Mouse (Mus musculus): ENCODE data around the gene Dock3. TPM values are rescaled to one million over a fixed set of nuclear protein-coding genes. Genes with fewer than 3 reads are reported as not detected.
A peak's percentile ranks its signal among the peaks of the same experiment; 100 is the strongest.

The Dock3 gene
- polyA plus RNA-seq, 1 experiment from 2014 or later, result 0.19 TPM

DNA sequence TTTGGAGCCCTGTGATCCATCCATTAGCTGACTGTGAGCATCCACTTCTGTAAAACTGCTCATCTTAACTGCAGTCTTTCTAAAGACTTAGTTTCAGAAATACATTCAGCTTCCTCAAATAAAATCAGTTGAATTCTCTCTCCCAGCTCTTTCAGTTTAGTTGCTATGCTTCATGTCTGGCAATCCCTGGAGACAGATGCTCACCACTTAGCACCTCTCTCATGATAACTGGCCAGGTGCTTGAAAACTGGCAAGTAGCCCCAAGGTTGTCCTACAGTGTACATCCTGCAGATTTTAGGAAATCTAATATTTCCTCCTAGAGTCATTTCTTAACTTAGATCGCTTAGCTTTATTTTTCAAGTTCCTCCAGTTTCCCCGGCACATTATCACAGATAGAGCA, 193.8 kb downstream of the Dock3 start:
- no peak for DNase-seq (ENCODE audit: low read depth, low spot score)
- in situ Hi-C loops (cut with MboI; ENCODE audit: low pct_unique_long_range_greater_than_20kb), result no loop called here
- ATAC-seq, result no peak
- H3K27me3 ChIP-seq, result peaks cover 23% of the 10 kb centered on the region
- ChIA-PET CTCF (no interaction called here), POLR2A (no interaction called here)
- no peak for TF ChIP-seq CTCF (IDR thresholded peaks at IDR 0.05)

DNA sequence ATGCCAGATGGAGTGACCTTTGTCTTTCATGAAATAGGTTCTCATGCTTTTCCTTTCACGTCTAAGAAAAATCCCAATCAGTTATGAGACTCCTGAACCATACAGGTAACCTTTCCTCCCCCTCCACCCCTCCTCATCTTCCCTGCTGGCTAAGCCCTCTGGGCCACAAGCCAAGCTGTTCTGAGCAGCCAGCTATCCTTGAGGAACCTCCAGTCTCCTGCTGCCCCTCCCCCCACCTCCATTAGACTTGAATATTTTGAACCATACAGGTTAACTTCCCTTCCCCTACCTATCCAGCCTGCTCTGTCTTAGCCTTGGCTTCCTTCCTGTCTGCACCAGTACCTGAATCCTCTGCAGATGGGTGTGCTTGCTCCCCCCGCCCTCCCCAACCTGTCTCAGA, 204.1 kb downstream of the Dock3 start:
- no peak for DNase-seq (ENCODE audit: low read depth, low spot score)
- H3K27me3 ChIP-seq, result peaks cover 66% of the 10 kb centered on the region
- no peak for TF ChIP-seq CTCF (IDR thresholded peaks at IDR 0.05)
- ChIA-PET POLR2A (no interaction called here), CTCF (no interaction called here)
- in situ Hi-C loops (cut with MboI; ENCODE audit: low pct_unique_long_range_greater_than_20kb), result no loop called here
- ATAC-seq, result no peak

DNA sequence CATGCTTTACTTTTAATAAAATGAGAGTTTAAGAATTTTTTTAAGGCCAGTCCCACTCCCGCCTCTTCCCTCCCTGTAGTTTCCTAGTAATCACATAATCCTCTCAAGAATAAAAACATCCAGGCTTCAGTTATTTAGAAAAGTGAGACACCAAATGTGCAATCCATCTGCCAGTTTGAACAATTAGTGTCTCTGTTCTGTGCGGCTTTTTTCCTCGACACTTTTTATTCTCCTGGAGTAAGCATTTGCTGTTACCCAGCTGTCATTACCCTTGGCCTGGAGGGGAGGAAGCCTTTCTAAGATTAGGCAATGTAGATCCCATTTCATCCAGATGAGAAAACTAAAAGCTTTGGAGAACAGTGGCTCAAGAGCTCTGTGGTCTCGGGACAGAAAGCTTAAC, 221.9 kb downstream of the Dock3 start:
- DNase-seq (ENCODE audit: low read depth, low spot score) (no peak), ATAC-seq (no peak)
- POLR2A ChIA-PET, result no interaction called here
- CTCF ChIA-PET, result no interaction called here
- TF ChIP-seq CTCF (IDR thresholded peaks at IDR 0.05), result no peak
- in situ Hi-C loops (cut with MboI; ENCODE audit: low pct_unique_long_range_greater_than_20kb), result no loop called here
- H3K27me3 ChIP-seq, result peaks cover 31% of the 10 kb centered on the region

DNA sequence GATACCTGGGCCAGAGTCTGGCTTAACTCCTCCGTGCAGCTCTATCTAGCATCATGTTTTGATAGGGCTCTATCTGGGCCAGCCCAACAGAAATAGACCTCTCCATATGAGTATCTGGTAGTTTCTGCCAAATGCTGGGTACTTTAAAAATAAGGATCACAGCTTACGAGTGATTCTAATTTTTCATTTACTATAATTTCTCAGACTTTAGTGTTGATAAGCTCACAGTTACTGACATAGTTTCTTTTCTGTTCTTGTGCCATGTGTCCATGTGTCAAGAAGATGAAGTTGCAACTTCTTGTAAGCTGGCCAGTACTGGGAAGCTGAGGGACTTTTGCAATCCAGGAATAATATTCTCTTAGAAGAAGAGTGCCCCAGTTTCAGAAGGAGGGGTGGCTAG, 228.5 kb downstream of the Dock3 start:
- POLR2A ChIA-PET, result no interaction called here
- DNase-seq (ENCODE audit: low read depth, low spot score), result no peak
- CTCF ChIA-PET, result no interaction called here
- TF ChIP-seq CTCF (IDR thresholded peaks at IDR 0.05), result no peak
- in situ Hi-C loops (cut with MboI; ENCODE audit: low pct_unique_long_range_greater_than_20kb), result no loop called here
- no peak for ATAC-seq
- H3K27me3 ChIP-seq, result peaks cover 51% of the 10 kb centered on the region

DNA sequence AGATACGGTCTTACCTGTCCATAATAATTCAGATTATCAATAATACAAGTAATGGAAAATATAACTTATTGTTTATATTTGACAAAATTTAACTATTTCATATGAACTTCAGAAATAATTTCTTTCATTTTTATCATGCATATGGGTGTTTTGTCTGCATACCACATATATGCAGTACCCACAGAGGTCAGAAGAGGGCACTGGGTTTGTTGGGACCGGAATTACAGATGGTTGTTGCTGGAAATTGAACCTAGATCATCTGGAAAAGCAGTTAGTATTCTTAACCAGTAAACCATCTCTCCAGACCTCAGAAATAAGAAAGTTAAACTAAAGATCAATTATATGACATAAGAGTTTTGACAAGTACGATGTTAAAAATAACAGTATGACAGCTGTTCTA, 261.0 kb downstream of the Dock3 start:
- in situ Hi-C loops (cut with MboI; ENCODE audit: low pct_unique_long_range_greater_than_20kb), result loop anchor here (5.0 kb wide), 1 partner anchor 322 kb away; no protein-coding TSS in a partner anchor
- no peak for DNase-seq (ENCODE audit: low read depth, low spot score)
- peak; percentile 54 for TF ChIP-seq CTCF (IDR thresholded peaks at IDR 0.05)
- ChIA-PET CTCF (no interaction called here), POLR2A (no interaction called here)
- no peak for ATAC-seq
- peaks cover 69% of the 10 kb centered on the region for H3K27me3 ChIP-seq

DNA sequence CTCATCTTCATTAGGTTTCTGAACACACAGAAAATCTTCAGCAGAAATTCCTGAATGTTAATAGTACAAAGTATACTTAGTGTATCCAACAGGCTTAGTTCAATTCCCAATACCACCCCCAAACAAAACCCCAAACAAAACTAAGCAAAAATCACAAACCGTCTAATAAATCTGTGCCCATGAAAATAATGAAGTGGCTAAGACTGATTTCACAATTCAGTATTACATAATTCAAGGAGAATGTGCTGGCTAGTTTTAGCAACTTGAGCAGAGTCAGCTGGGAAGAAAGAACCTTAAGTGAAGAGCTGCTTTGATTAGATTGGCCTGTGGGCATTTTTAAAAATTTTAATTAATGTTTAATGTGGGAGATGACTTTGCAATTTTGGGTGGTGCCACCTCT, 273.3 kb downstream of the Dock3 start:
- ChIA-PET CTCF (no interaction called here), POLR2A (no interaction called here)
- peaks cover 55% of the 10 kb centered on the region for H3K27me3 ChIP-seq
- TF ChIP-seq CTCF (IDR thresholded peaks at IDR 0.05), result no peak
- DNase-seq (ENCODE audit: low read depth, low spot score) (no peak), ATAC-seq (no peak)
- in situ Hi-C loops (cut with MboI; ENCODE audit: low pct_unique_long_range_greater_than_20kb), result no loop called here

DNA sequence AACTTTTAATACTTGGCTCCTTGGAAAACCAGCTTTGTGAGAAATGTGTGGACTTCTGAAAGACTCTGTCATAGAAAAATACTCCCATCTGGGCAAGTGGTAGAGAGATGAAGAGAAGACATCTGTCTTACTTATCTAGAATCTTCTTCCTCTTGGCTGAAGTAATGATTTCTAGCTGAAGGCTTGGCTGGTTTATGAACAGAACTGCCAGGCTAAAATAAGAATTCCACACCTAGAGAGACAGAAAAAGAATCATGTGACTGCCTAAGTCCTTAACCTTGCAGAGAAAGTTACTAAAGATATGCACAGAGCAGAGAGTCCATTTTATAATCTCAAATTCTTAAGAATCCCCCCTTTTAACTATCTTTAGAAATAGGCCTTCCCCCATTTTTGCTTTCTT, 276.2 kb downstream of the Dock3 start:
- ATAC-seq (no peak), DNase-seq (ENCODE audit: low read depth, low spot score) (no peak)
- ChIA-PET CTCF (no interaction called here), POLR2A (no interaction called here)
- no peak for TF ChIP-seq CTCF (IDR thresholded peaks at IDR 0.05)
- in situ Hi-C loops (cut with MboI; ENCODE audit: low pct_unique_long_range_greater_than_20kb), result no loop called here
- peaks cover 53% of the 10 kb centered on the region for H3K27me3 ChIP-seq

DNA sequence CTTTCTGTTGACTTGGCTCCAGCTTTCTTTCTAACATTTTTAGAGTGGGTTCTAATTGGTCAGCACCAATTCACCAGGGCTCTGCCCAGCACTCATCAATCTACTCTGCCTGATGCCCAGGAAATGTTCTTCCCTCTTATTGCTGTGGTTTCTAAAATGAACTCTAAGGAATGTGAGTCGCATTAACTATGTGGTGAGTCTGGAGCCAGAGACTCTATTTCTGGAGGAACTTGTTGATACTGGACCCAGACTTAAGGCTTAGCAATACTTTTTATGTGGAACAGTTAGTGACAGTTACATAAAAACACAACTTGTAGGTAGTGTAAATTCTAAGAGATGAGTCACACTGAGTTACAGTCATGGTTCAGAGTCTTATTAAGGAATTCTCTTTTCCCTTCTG, 296.7 kb downstream of the Dock3 start:
- no peak for TF ChIP-seq CTCF (IDR thresholded peaks at IDR 0.05)
- POLR2A ChIA-PET, result no interaction called here
- ATAC-seq, result peak; percentile 51
- peaks cover 13% of the 10 kb centered on the region for H3K27me3 ChIP-seq
- peak; percentile 6 for DNase-seq (ENCODE audit: low read depth, low spot score)
- in situ Hi-C loops (cut with MboI; ENCODE audit: low pct_unique_long_range_greater_than_20kb), result no loop called here
- CTCF ChIA-PET, result no interaction called here

DNA sequence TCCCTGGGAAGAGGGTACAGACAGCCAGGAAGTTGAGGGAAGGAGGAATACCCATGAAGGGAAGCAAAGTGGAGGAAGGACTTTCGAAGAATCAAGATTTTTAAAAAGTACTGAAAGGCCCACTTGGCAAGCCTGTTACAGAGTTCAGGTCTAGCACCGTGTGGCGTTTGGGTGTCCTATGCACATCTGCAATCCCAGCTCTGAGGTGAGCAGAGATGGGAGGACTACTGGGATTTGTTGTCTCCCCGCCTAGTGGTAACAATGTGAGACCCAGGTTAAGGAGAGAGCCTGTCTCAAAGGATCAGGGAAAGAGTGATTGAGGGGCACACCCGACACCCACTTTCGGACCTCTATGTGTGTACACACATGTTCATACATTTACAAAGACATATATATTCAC, 316.8 kb downstream of the Dock3 start:
- H3K27me3 ChIP-seq, result peaks cover 24% of the 10 kb centered on the region
- POLR2A ChIA-PET, result no interaction called here
- CTCF ChIA-PET, result interaction anchor here (0.6 to 1.8 kb wide), 2 partner anchors 13 to 112 kb away, joined by 3 to 4 read pairs; no protein-coding TSS in a partner anchor
- ATAC-seq (no peak), DNase-seq (ENCODE audit: low read depth, low spot score) (no peak)
- in situ Hi-C loops (cut with MboI; ENCODE audit: low pct_unique_long_range_greater_than_20kb), result no loop called here
- TF ChIP-seq CTCF (IDR thresholded peaks at IDR 0.05), result no peak

DNA sequence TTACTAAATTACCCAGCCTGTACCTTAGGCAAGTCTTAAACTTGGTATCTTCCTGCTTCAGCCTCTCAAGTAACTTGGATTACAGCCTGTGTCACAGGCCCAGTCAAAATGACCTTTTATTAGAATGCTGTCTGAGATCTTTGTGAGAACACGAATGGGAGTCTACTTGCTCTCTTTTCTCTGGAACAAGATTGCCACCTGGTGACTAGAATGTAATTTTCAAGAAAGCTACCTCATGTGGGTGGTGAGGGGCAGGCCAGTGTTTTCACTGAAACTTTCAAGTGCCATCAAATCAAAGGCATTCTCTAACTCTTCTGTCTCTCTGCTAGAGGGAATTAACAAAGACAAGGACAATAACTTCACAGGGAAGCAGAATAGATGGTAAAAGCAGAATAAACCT, 317.9 kb downstream of the Dock3 start:
- DNase-seq (ENCODE audit: low read depth, low spot score) (no peak), ATAC-seq (no peak)
- CTCF ChIA-PET, result interaction anchor here (1.7 kb wide), 1 partner anchor 10 kb away, joined by 5 read pairs; no protein-coding TSS in a partner anchor
- POLR2A ChIA-PET, result no interaction called here
- peaks cover 29% of the 10 kb centered on the region for H3K27me3 ChIP-seq
- peak; percentile 45 for TF ChIP-seq CTCF (IDR thresholded peaks at IDR 0.05)
- in situ Hi-C loops (cut with MboI; ENCODE audit: low pct_unique_long_range_greater_than_20kb), result no loop called here

DNA sequence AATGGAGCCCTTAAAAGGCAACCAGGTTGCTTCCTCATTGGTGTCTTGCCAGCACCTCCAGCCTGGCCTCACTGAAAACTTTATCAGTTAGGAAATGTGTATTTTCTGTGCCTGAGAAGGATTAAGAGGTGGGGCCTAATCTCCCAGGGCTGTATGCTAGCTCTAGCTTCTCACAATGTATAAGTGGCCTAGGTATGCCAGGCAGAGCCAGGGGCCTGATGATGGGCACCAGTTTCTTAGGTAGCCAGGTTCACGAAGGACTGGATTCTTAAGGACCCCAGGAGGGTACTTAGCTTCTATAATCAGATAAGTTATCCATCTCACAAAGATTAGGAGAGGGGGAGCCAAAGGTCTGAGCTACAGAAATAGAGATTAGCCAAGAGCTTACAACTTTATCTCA, 320.1 kb downstream of the Dock3 start:
- CTCF ChIA-PET, result interaction anchor here (1.3 kb wide), 1 partner anchor 14 kb away, joined by 3 read pairs; no protein-coding TSS in a partner anchor
- DNase-seq (ENCODE audit: low read depth, low spot score) (no peak), ATAC-seq (no peak)
- in situ Hi-C loops (cut with MboI; ENCODE audit: low pct_unique_long_range_greater_than_20kb), result no loop called here
- POLR2A ChIA-PET, result no interaction called here
- TF ChIP-seq CTCF (IDR thresholded peaks at IDR 0.05), result no peak
- H3K27me3 ChIP-seq, result peaks cover 32% of the 10 kb centered on the region

DNA sequence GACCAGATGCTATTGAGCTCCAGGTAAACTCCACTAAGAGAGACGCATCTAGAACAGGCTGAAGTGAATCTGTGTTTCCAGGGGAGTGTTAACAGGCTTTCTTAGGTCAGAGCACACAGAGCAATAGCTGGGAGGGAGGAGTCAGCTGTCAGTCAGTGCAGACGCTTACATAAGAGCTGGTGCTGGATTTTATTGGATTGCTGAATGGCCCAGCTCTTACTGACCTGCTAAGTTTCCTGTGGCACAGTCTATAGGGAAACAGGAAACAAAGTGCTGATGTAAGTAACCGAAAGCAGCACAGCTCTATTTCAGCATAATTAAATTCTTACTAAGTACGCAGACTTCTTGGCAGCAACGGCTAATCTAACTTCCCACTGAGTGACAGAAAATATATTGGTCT, 323.0 kb downstream of the Dock3 start:
- peaks cover 28% of the 10 kb centered on the region for H3K27me3 ChIP-seq
- in situ Hi-C loops (cut with MboI; ENCODE audit: low pct_unique_long_range_greater_than_20kb), result no loop called here
- ATAC-seq (no peak), DNase-seq (ENCODE audit: low read depth, low spot score) (no peak)
- ChIA-PET CTCF (interaction anchor here (0.8 kb wide), 1 partner anchor 24 kb away, joined by 3 read pairs; no protein-coding TSS in a partner anchor), POLR2A (no interaction called here)
- no peak for TF ChIP-seq CTCF (IDR thresholded peaks at IDR 0.05)
